Comparison of ENCODE assay signal across 11 mouse cellular contexts in the genomic region with DNA sequence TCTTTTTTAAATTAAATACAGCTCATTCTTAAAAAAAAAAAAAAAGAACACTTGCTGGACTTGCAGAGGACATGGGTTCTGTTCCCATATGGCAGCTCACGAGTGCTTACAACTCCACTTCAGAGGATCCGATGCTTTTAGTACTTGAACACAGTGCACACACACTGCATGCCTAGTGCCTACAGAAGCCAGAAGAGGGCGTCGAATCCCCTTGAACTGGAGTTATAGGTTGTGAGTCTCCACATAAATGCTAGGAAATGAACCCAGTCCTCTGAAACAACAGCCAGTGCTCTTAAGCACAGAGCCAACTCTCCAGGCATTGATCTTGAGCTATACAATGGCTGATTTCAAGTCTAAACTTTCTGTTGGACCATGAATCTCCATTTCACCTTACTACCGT. TPM values are rescaled to one million over a fixed set of nuclear protein-coding genes. Genes with fewer than 3 reads are reported as not detected.
A peak's percentile ranks its signal among the peaks of the same experiment; 100 is the strongest.
DNase-seq lines count a peak whose midpoint lies in the region; ATAC-seq and TF ChIP-seq lines count a peak whose summit lies in the region.
"Had no signal": no experiment of that assay in that cellular context is flagged by ENCODE, and none has a peak within 500 bp of the region (broad histone marks: within the 10 kb centered on the region; RNA-seq: fewer than 3 reads in every experiment).

No protein-coding gene starts in this region.

- H3K27me3 ChIP-seq in kidney, embryonic 16.5 days (ENCODE audit: insufficient read depth, low read length) = no peaks in the 10 kb centered on the region
- H3K27me3 ChIP-seq in thymus, adult 2 months (ENCODE audit: control insufficient read depth, insufficient read depth, low read length) = no peaks in the 10 kb centered on the region

- peaks cover 32% of the 10 kb centered on the region for H3K36me3 ChIP-seq in kidney, embryonic 16.5 days (ENCODE audit: insufficient read depth, low read length)
- H3K36me3 ChIP-seq in thymus, adult 2 months (ENCODE audit: control insufficient read depth, insufficient read depth, low read length) = peaks cover 16% of the 10 kb centered on the region

- no peak overlapping the region for H3K4me2 ChIP-seq in kidney, embryonic 16.5 days (replicated peaks; ENCODE audit: low read depth, low read length)

- H3K27ac ChIP-seq in kidney, embryonic 16.5 days (ENCODE audit: low read length) = no peak overlapping the region
- H3K27ac ChIP-seq in thymus, adult 2 months (ENCODE audit: control insufficient read depth, insufficient read depth, low read length) = no peak overlapping the region

- no peak for TF ChIP-seq POLR2A in thymus, adult 2 months (IDR thresholded peaks at IDR 0.05; ENCODE audit: control insufficient read depth, extremely low read depth, insufficient read depth, low read length, poor library complexity)

- WGBS in kidney, embryonic 16.5 days = 75% methylated on average over 5 of the region's 5 CpGs
- 89% methylated on average over 5 of the region's 5 CpGs for WGBS in thymus, adult 2 months

- peaks cover 17% of the 10 kb centered on the region for H3K4me1 ChIP-seq in kidney, embryonic 16.5 days (ENCODE audit: insufficient read depth, low read length)
- 0 out of 2 replicates have a peak, but pooled peaks cover 2% of the 10 kb centered on the region for H3K4me1 ChIP-seq in thymus, adult 2 months (replicated peaks; ENCODE audit: control insufficient read depth, insufficient read depth, low read length)

- ATAC-seq in kidney, embryonic 16.5 days (ENCODE audit: low FRiP score, low TSS enrichment) = no peak
- ATAC-seq in cerebellum, adult (ENCODE audit: insufficient number of reproducible peaks, low FRiP score, low TSS enrichment) = no peak

- DNase-seq in kidney, adult 9 months = peak; percentile 27
- DNase-seq in thymus, adult 2 months = peak; percentile 29
- no peak for DNase-seq in thymus, adult 18-20 months
- peak; percentile 51 for DNase-seq in embryo, embryonic 11 days
- DNase-seq in adrenal gland, adult 8-10 months = no peak
- DNase-seq in layer of hippocampus, postnatal 25 days (ENCODE audit: extremely low spot score in 1 of 2, low spot score in 1 of 2) = no peak
- DNase-seq: cerebellum, postnatal 25 days; heart, postnatal 36 days; right cerebral cortex, adult 18-20 months had no signal

- H3K9ac ChIP-seq in kidney, embryonic 16.5 days (replicated peaks; ENCODE audit: low read length) = no peak overlapping the region

- no peak for TF ChIP-seq CTCF in thymus, adult 2 months (IDR thresholded peaks at IDR 0.05; ENCODE audit: borderline replicate concordance, control insufficient read depth, extremely low read depth, insufficient read depth, low read length, poor library complexity)

- no peaks in the 10 kb centered on the region for H3K9me3 ChIP-seq in kidney, embryonic 16.5 days (ENCODE audit: low read length)

- H3K4me3 ChIP-seq in kidney, embryonic 16.5 days (ENCODE audit: low read length) = no peak overlapping the region
- no peak overlapping the region for H3K4me3 ChIP-seq in thymus, adult 2 months (ENCODE audit: control insufficient read depth, insufficient read depth, low read length)

RNA-seq across cellular contexts. Expression of gene Sav1, which starts 3.9 kb away (rescaled TPM):
- polyA plus RNA-seq in kidney, embryonic 16.5 days (2015; fragmentation: Nextera tagmentation; extraction: Ambion mirVana) = 0.80 and 1.4 TPM in 2 replicates
- polyA plus RNA-seq in thymus, adult 2 months (2012; rRNA removed) = 22.2 and 23.7 TPM in 2 replicates
- total RNA-seq in adrenal gland, adult 8-10 months (2022) = 10 to 100 TPM; 37.3 to 43.6 (median 40.4) TPM
- total RNA-seq in layer of hippocampus, postnatal 25 days (2021) = 10 to 100 TPM; 15.1 to 17.4 TPM

Comparison
In these comparisons a context has a peak if more than half of its experiments do, and no peak if none do; other contexts are left out.
1. DNase-seq: peak in kidney, adult 9 months (single experiment), thymus, adult 2 months (single experiment) and embryo, embryonic 11 days (single experiment); none in thymus, adult 18-20 months (0 of 2), adrenal gland, adult 8-10 months (single experiment) and layer of hippocampus, postnatal 25 days (0 of 2).